Mouse (Mus musculus): ENCODE data around the gene Psmd4.
"Not testable (repeated sequence)": the region's sequence is repeated elsewhere in the genome, so short reads cannot be mapped to it uniquely, and the experiment has no call there.

The Psmd4 gene

GRCm38 (mm10) chr3:95042166-95042837 lies at the start of gene Psmd4:
Gene Psmd4, minus strand, starts transcription at chr3:95042614.
- in situ Hi-C loops (cut with MboI, MseI), result no loop called here

- in situ Hi-C loops (cut with MboI, MseI), result no loop called here
Observed at GRCm38 (mm10) chr3:95088071-95088470, 45.7 kb upstream of the Psmd4 start.

- in situ Hi-C loops (cut with MboI, MseI), result no loop called here
Observed at GRCm38 (mm10) chr3:95071606-95072005, 29.2 kb upstream of the Psmd4 start.

- in situ Hi-C loops (cut with MboI, MseI), result no loop called here
Observed at GRCm38 (mm10) chr3:95066570-95066969, 24.2 kb upstream of the Psmd4 start.

- in situ Hi-C loops (cut with MboI, MseI), result no loop called here
Observed at GRCm38 (mm10) chr3:95066095-95066494, 23.7 kb upstream of the Psmd4 start.

GRCm38 (mm10) chr3:95065553-95065952 lies 23.1 kb upstream of the Psmd4 start:
- in situ Hi-C loops (cut with MboI, MseI), result no loop called here

- in situ Hi-C loops (cut with MboI, MseI), result no loop called here
Observed at GRCm38 (mm10) chr3:95063741-95064140, 21.3 kb upstream of the Psmd4 start.

GRCm38 (mm10) chr3:95058078-95058477 lies 15.7 kb upstream of the Psmd4 start:
- in situ Hi-C loops (cut with MboI, MseI), result no loop called here

- in situ Hi-C loops (cut with MboI, MseI), result no loop called here
Observed at GRCm38 (mm10) chr3:95056275-95056674, 13.9 kb upstream of the Psmd4 start.

- in situ Hi-C loops (cut with MboI, MseI), result no loop called here
Observed at GRCm38 (mm10) chr3:95054481-95055260, 12.3 kb upstream of the Psmd4 start.

- in situ Hi-C loops (cut with MboI, MseI), result no loop called here
Observed at GRCm38 (mm10) chr3:95053701-95054100, 11.3 kb upstream of the Psmd4 start.

- in situ Hi-C loops (cut with MboI, MseI), result no loop called here
Observed at GRCm38 (mm10) chr3:95052959-95053358, 10.5 kb upstream of the Psmd4 start.

- in situ Hi-C loops (cut with MboI, MseI), result no loop called here
Observed at GRCm38 (mm10) chr3:95047914-95048313, 5.5 kb upstream of the Psmd4 start.

- in situ Hi-C loops (cut with MboI, MseI), result no loop called here
Observed at GRCm38 (mm10) chr3:95046462-95047057, 4.1 kb upstream of the Psmd4 start.

- in situ Hi-C loops (cut with MboI, MseI), result no loop called here
Observed at GRCm38 (mm10) chr3:95043251-95043650, 837 bp upstream of the Psmd4 start.

GRCm38 (mm10) chr3:95042838-95043229 lies 420 bp upstream of the Psmd4 start:
- in situ Hi-C loops (cut with MboI, MseI), result no loop called here

GRCm38 (mm10) chr3:95041625-95042024 lies 789 bp downstream of the Psmd4 start:
- in situ Hi-C loops (cut with MboI, MseI), result no loop called here

- in situ Hi-C loops (cut with MboI, MseI), result no loop called here
Observed at GRCm38 (mm10) chr3:95029953-95030352, 12.5 kb downstream of the Psmd4 start.

GRCm38 (mm10) chr3:95029291-95029827 lies 13.1 kb downstream of the Psmd4 start:
- in situ Hi-C loops (cut with MboI, MseI), result not testable (repeated sequence)

- in situ Hi-C loops (cut with MboI, MseI), result no loop called here
Observed at GRCm38 (mm10) chr3:95028603-95029002, 13.8 kb downstream of the Psmd4 start.

GRCm38 (mm10) chr3:95027701-95028100 lies 14.7 kb downstream of the Psmd4 start:
- in situ Hi-C loops (cut with MboI, MseI), result no loop called here

- in situ Hi-C loops (cut with MboI, MseI), result no loop called here
Observed at GRCm38 (mm10) chr3:95027057-95027645, 15.3 kb downstream of the Psmd4 start.

Data from regulatory T cell (primary cell).